Comparison of ENCODE assay signal across 7 mouse cellular contexts in the genomic region with DNA sequence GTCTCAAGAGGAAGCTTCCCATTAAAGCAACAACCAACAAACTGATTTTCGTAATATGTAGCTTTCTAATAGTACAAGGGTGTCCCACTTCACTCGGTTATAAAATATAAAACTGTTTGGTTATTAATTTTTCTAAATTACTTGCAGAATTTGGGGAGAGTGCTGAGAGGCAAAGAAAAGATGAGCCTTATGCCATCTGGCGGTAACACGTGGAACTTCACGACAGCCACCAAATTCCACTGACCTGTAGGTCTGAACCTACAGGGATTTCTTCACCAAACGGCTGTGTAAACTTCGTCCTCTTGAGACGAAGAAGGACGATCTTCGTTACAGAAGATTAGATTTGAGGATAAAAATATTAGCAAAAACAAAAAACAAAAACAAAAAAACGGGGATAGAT.
A peak's percentile ranks its signal among the peaks of the same experiment; 100 is the strongest.
DNase-seq lines count a peak whose midpoint lies in the region; ATAC-seq and TF ChIP-seq lines count a peak whose summit lies in the region.

No protein-coding gene starts in this region.

- in situ Hi-C loops in ES-E14 (cut with MboI; ENCODE audit: low sequenced_read_pairs in 2 of 2, unreplicated experiment in 2 of 2) = loop anchor here (5.0 to 25.0 kb wide), 5 partner anchors 358 to 1144 kb away; partner anchors contain the start of genes Evx1 (in 1 of the 2), Hoxa2 (in 1 of the 2) and Hoxa7 (in 1 of the 2)

- no peaks in the 10 kb centered on the region for H3K27me3 ChIP-seq in embryonic facial prominence, embryonic 12.5 days
- peaks cover 19% of the 10 kb centered on the region for H3K27me3 ChIP-seq in heart, postnatal 0 days (ENCODE audit: control insufficient read depth, insufficient read depth, low read length)

- WGBS in embryonic facial prominence, embryonic 12.5 days = 0% methylated on average over 11 of the region's 11 CpGs
- WGBS in heart, postnatal 0 days = under 1% methylated on average over 11 of the region's 11 CpGs

- peak; percentile 74 for TF ChIP-seq CTCF in heart, postnatal 0 days (IDR thresholded peaks at IDR 0.05; ENCODE audit: low read depth)

- TF ChIP-seq EP300 in heart, postnatal 0 days (IDR thresholded peaks at IDR 0.05; ENCODE audit: low read depth) = no peak; the same call in 1 of the 2 replicates

- H3K9ac ChIP-seq in ES-E14 (ENCODE audit: insufficient read depth, low read depth, low read length, poor library complexity, severe bottlenecking) = no peak overlapping the region
- H3K9ac ChIP-seq in embryonic facial prominence, embryonic 12.5 days = no peak overlapping the region
- peak overlapping the region; percentile 43; the same call in 1 of the 2 replicates for H3K9ac ChIP-seq in heart, postnatal 0 days (replicated peaks; ENCODE audit: low read depth, low read length)

- no peaks in the 10 kb centered on the region for H3K9me3 ChIP-seq in ES-E14 (ENCODE audit: control insufficient read depth, insufficient read depth, low read depth, low read length)
- no peaks in the 10 kb centered on the region for H3K9me3 ChIP-seq in embryonic facial prominence, embryonic 12.5 days
- no peaks in the 10 kb centered on the region for H3K9me3 ChIP-seq in heart, postnatal 0 days (replicated peaks; ENCODE audit: control insufficient read depth, low read length)

- peak overlapping the region; percentile 42 for H3K4me2 ChIP-seq in embryonic facial prominence, embryonic 12.5 days (replicated peaks)
- peak overlapping the region; percentile 74 for H3K4me2 ChIP-seq in heart, postnatal 0 days (ENCODE audit: low read depth, low read length)

- DNase-seq in B cell, adult 2 months = peak; percentile 65 to 66
- no peak for DNase-seq in ES-E14 (ENCODE audit: low read depth, low spot score)
- DNase-seq in heart, postnatal 0 days (ENCODE audit: low spot score) = peak; percentile 71
- peak; percentile 65 to 76 for DNase-seq in kidney, postnatal 36 days
- peak; percentile 73 for DNase-seq in testis, postnatal 10 days (ENCODE audit: low spot score)

- no peaks in the 10 kb centered on the region for H3K36me3 ChIP-seq in ES-E14 (ENCODE audit: control insufficient read depth, insufficient read depth, low read length, poor library complexity, severe bottlenecking)
- H3K36me3 ChIP-seq in embryonic facial prominence, embryonic 12.5 days = no peaks in the 10 kb centered on the region
- no peaks in the 10 kb centered on the region for H3K36me3 ChIP-seq in heart, postnatal 0 days (replicated peaks; ENCODE audit: control insufficient read depth, insufficient read depth, low read length)

- ATAC-seq in embryonic facial prominence, embryonic 12.5 days (ENCODE audit: insufficient number of reproducible peaks, insufficient read depth, low FRiP score, low TSS enrichment) = no peak
- ATAC-seq in heart, postnatal 0 days (ENCODE audit: insufficient read depth, low read depth) = 0 out of 2 replicates have a peak, but pooled peaks have one; percentile 30
- peak; percentile 55 for ATAC-seq in megakaryocyte progenitor cell, adult 5-6 weeks (replicated peaks; ENCODE audit: poor library complexity)

- peaks cover 0 to 4% of the 10 kb centered on the region in 2 experiments; a peak in 1 of 4 replicates for H3K4me1 ChIP-seq in ES-E14 (ENCODE audit: control insufficient read depth in 2 of 2, insufficient read depth in 2 of 2, low read length in 2 of 2, poor library complexity in 1 of 2)
- H3K4me1 ChIP-seq in embryonic facial prominence, embryonic 12.5 days = peaks cover 37% of the 10 kb centered on the region
- H3K4me1 ChIP-seq in heart, postnatal 0 days (ENCODE audit: control insufficient read depth, insufficient read depth) = peaks cover 11% of the 10 kb centered on the region; the same call in 1 of the 2 replicates

- H3K27ac ChIP-seq in ES-E14 (ENCODE audit: insufficient read depth, low read depth, low read length, poor library complexity, severe bottlenecking) = no peak overlapping the region
- peak overlapping the region; percentile 98 for H3K27ac ChIP-seq in embryonic facial prominence, embryonic 12.5 days
- H3K27ac ChIP-seq in heart, postnatal 0 days (ENCODE audit: low read depth) = peak overlapping the region; percentile 92

- H3K4me3 ChIP-seq in ES-E14 (ENCODE audit: insufficient read depth in 1 of 2, low read depth in 1 of 2, low read length in 2 of 2, poor library complexity in 1 of 2, severe bottlenecking in 1 of 2) = peak overlapping the region in 1 of 2 experiments; percentile 45; a peak in 2 of 4 replicates
- no peak overlapping the region for H3K4me3 ChIP-seq in embryonic facial prominence, embryonic 12.5 days
- H3K4me3 ChIP-seq in heart, postnatal 0 days (ENCODE audit: low read depth, low read length) = peak overlapping the region; percentile 45

TF ChIP-seq in ES-E14, 5 proteins besides CTCF, POLR2A, EP300 and RAD21:
- TF ChIP-seq ZC3H11A (IDR thresholded peaks at IDR 0.05; ENCODE audit: borderline replicate concordance, low read depth, low read length) = 0 out of 2 replicates have a peak, but pooled peaks have one; percentile 2
- no peak for TF ChIP-seq MAFK (IDR thresholded peaks at IDR 0.05; ENCODE audit: insufficient read depth, low read depth, low read length)
- TF ChIP-seq CHD2 (IDR thresholded peaks at IDR 0.05; ENCODE audit: low read depth, low read length) = no peak
- no peak for TF ChIP-seq ZNF384 (IDR thresholded peaks at IDR 0.05; ENCODE audit: low read depth, low read length)
- TF ChIP-seq HCFC1 (IDR thresholded peaks at IDR 0.05; ENCODE audit: borderline replicate concordance, insufficient read depth, low read length) = no peak
